Mouse (Mus musculus) midbrain, postnatal 0 days (tissue): ENCODE data around the gene Hist1h3e. TPM values are rescaled to one million over a fixed set of nuclear protein-coding genes. Genes with fewer than 3 reads are reported as not detected.
A peak's percentile ranks its signal among the peaks of the same experiment; 100 is the strongest.

Experiments used
- ATAC-seq: fragments of 200-750 bp; cut with Nextera tagmentation; 2 replicates; pipeline ENCODE4 v1.8.0; 2017; ENCODE audit warnings: moderate number of reproducible peaks, mild to moderate bottlenecking, moderate TSS enrichment, moderate library complexity; ENCODE audit not compliant: low FRiP score
- DNase-seq: peaks from one replicate; pipeline ENCODE4 v3.0.0-alpha.2; 2015; ENCODE audit warnings: low spot score
- H3K27ac ChIP-seq: fragments of 300-500 bp; sonication (generic); 2 replicates; pipeline ENCODE4 v1.5.1; 2014; ENCODE audit warnings: low read depth, mild to moderate bottlenecking, low read length, mixed read lengths
- H3K27me3 ChIP-seq: fragments of 300-500 bp; sonication (generic); 2 replicates; pipeline ENCODE4 v1.6.1; 2014; ENCODE audit warnings: low read length, control low read depth, mixed read lengths; ENCODE audit not compliant: insufficient read depth
- H3K36me3 ChIP-seq: fragments of 300-500 bp; sonication (generic); 2 replicates; pipeline ENCODE4 v1.6.1; 2014; ENCODE audit warnings: low read length, control low read depth, mixed read lengths; ENCODE audit not compliant: insufficient read depth
- H3K4me1 ChIP-seq: fragments of 300-500 bp; sonication (generic); 2 replicates; pipeline ENCODE4 v1.6.1; 2014; ENCODE audit warnings: mild to moderate bottlenecking, control low read depth, antibody characterized with exemption, low read length, mixed read lengths; ENCODE audit not compliant: insufficient read depth
- H3K4me2 ChIP-seq: fragments of 300-500 bp; sonication (generic); 2 replicates; pipeline ENCODE4 v1.6.1; 2014; ENCODE audit warnings: low read depth, mild to moderate bottlenecking, low read length, mixed read lengths; ENCODE audit not compliant: poor library complexity, severe bottlenecking
- H3K4me3 ChIP-seq: fragments of 300-500 bp; sonication (generic); 2 replicates; pipeline ENCODE4 v1.5.1; 2014; ENCODE audit warnings: low read depth, mild to moderate bottlenecking, low read length, moderate library complexity
- H3K9ac ChIP-seq: fragments of 300-500 bp; sonication (generic); replicated peaks from 2 replicates; pipeline ENCODE4 v1.6.1; 2014; ENCODE audit warnings: mild to moderate bottlenecking, low read length, moderate library complexity, mixed read lengths; ENCODE audit not compliant: poor library complexity, severe bottlenecking
- H3K9me3 ChIP-seq: fragments of 300-500 bp; sonication (generic); 2 replicates; pipeline ENCODE4 v1.6.1; 2016; ENCODE audit warnings: low read length, control low read depth
- CTCF ChIP-seq: IDR thresholded peaks from 2 replicates; pipeline ENCODE4 v1.5.1; 2016; ENCODE audit warnings: antibody characterized with exemption, mild to moderate bottlenecking
- WGBS: fragments of 180-500 bp; shearing (Covaris S2); extraction: QIAGEN DNeasy Blood & Tissue Kit; methylation state at CpG from one replicate; pipeline ENCODE4 v1.1.7; 2014; 5-methylcytosine and 5-hydroxymethylcytosine counted together
- polyA plus RNA-seq: library from polyadenylated mRNA; unstranded; fragments of >200 nt; fragmentation: Nextera tagmentation; extraction: Ambion mirVana; gene quantifications from 2 replicates; pipeline ENCODE4 v1.2.1, GENCODE M21; 2015
- total RNA-seq: library from RNA; depleted of rRNA; stranded (reverse); fragments of >200 nt; gene quantifications from 2 replicates; pipeline ENCODE4 v1.2.3, GENCODE M21; 2014

Gene Hist1h3e
- total and polyA plus RNA-seq, 2 experiments from 2014 or later: 1.2 to 384 TPM

DNA sequence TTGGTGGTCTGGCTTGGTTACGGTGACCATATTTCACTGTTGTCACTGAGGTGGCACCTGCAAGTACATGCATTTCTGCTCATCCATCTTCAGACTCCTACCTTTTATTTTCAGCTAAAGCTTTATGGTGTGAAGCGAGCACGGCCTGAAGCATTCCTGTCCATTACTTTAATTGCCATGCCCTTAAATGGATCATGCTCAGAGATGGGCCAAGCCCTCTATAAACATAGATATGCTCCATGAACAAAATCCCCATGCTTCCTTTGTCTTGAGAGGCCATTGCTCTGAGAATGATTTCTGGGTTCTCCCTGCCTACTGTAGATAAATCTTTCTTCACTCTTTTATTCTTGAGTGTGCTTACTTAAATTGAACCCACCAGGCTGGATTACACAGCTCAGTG, 42.3 kb upstream of the Hist1h3e start:
- TF ChIP-seq CTCF: no peak
- Histone ChIP-seq H3K36me3 (no peaks in the 10 kb centered on the region), H3K9ac (no peak overlapping the region), H3K4me2 (no peak overlapping the region), H3K27ac (no peak overlapping the region), H3K9me3 (no peaks in the 10 kb centered on the region), H3K27me3 (no peaks in the 10 kb centered on the region), H3K4me3 (no peak overlapping the region), H3K4me1 (no peaks in the 10 kb centered on the region)
- no peak for DNase-seq
- 92% methylated on average over 3 of the region's 3 CpGs for WGBS
- no peak for ATAC-seq

DNA sequence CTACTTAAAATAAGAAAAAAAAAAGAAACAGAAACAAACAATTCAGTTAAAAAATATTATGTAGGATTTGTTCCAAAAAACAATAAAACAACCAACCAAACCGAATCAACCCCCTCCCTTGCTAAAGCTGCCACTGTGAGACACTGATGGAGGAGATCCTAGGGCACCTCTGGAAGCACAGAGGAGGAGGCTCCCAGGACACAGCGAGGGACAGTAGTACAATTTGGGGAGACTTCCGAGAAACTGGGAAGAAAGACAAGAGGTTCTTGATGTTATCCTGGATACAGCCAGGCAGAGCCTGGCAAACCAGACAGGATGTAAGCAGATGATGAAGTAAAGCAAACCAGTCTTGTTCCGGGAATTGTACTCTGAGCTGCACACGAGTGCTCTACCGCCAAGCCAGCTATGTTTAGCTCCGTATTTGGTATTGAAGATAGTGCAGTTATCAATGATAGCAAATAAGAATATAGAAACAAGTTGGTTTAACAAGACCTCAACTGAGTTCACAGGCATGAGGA, 41.1 kb upstream of the Hist1h3e start:
- H3K9ac ChIP-seq: no peak overlapping the region
- no peaks in the 10 kb centered on the region for H3K9me3 ChIP-seq
- WGBS: 82% methylated on average over 7 of the region's 7 CpGs
- no peak overlapping the region for H3K4me2 ChIP-seq
- no peaks in the 10 kb centered on the region for H3K27me3 ChIP-seq
- DNase-seq (no peak), ATAC-seq (no peak)
- H3K4me1 ChIP-seq: no peaks in the 10 kb centered on the region
- no peak overlapping the region for H3K4me3 ChIP-seq
- TF ChIP-seq CTCF: no peak
- H3K36me3 ChIP-seq: no peaks in the 10 kb centered on the region
- no peak overlapping the region for H3K27ac ChIP-seq

DNA sequence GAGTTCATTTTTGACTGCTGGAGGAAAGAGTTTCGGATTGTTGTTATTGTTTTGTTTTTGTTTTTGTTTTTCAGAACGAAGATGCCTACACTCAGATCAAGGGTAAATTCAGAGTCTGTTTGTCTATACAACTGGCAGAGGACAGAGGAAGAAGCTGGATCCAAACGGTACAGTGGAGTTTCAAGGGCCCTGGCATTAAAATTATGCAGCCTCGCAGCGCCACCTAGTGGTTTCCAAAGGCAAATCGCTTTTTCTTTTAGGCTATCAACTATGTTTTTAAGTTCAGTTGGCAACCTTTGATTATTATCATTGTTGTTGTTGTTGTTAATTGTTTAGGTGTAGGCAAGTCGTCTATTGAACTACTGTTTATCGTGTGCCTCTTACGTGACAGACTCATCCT, 35.8 kb upstream of the Hist1h3e start:
- Histone ChIP-seq H3K4me3 (no peak overlapping the region), H3K4me2 (no peak overlapping the region), H3K27me3 (no peaks in the 10 kb centered on the region), H3K27ac (no peak overlapping the region), H3K4me1 (no peaks in the 10 kb centered on the region), H3K36me3 (no peaks in the 10 kb centered on the region), H3K9me3 (no peaks in the 10 kb centered on the region), H3K9ac (no peak overlapping the region)
- TF ChIP-seq CTCF: peak; percentile 88
- 6% methylated on average over 9 of the region's 9 CpGs for WGBS
- DNase-seq (peak; percentile 79), ATAC-seq (no peak)

DNA sequence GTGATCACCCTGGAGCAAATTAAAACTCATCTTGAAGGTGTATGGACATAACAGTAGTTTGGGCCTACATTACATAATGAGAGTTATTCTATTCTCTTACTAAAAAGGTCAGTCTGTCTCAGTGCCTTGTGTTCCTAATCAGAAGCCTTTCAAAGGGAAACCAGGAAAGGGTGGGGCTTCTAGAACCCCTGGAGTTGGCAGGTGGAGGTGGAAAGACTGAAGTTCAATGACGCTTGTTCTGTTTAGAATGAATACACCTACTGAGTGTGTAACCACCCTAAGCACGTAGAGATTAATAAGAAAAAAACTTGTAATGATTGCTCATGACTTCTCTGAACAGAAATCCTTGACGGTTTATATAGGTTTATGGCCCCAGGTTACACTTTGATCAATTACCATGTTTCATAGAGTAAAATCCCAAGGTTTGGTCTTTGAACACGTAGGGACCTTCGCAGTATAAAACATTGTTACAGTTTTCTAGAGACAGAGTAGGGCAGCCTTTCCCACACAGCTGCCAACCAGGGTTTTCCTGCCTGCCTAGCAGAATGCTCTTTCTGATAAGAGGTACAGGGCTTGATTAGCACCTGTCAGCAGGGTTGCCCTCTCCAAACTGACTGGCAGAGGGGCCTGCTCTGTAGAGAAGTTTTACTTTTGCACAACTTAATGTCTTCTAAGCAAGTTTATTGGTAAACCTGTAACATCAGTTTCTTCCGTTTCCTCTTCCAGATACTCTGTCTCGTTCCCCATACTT, 33.6 kb upstream of the Hist1h3e start:
- Histone ChIP-seq H3K4me2 (no peak overlapping the region), H3K4me3 (no peak overlapping the region), H3K9me3 (no peaks in the 10 kb centered on the region), H3K9ac (no peak overlapping the region), H3K4me1 (no peaks in the 10 kb centered on the region), H3K27me3 (no peaks in the 10 kb centered on the region), H3K27ac (no peak overlapping the region), H3K36me3 (no peaks in the 10 kb centered on the region)
- no peak for DNase-seq
- WGBS: 85% methylated on average over 7 of the region's 7 CpGs
- no peak for TF ChIP-seq CTCF
- ATAC-seq: no peak

DNA sequence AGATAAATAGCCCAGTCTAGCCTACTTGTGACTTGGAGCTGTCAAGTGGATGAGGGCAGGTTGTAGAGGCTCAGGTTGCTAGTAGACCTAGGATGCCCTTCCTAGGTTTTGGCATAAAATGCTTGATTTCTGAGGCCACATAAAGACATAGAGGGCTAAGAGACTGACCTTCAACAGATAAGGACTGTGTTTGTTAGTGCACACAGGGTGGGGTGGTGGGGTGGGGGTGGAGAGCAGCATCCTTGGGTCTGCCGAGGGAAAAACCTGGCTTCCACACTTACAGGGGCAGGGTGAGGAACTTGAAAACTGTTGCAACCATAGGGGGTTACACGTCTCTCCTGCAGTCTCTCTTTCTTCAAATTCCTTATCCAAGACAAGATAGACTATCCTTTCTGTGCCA, 33.0 kb upstream of the Hist1h3e start:
- no peak for TF ChIP-seq CTCF
- DNase-seq (no peak), ATAC-seq (no peak)
- no peaks in the 10 kb centered on the region for H3K27me3 ChIP-seq
- no peak overlapping the region for H3K4me3 ChIP-seq
- no peak overlapping the region for H3K27ac ChIP-seq
- H3K4me2 ChIP-seq: no peak overlapping the region
- H3K9me3 ChIP-seq: no peaks in the 10 kb centered on the region
- no peaks in the 10 kb centered on the region for H3K36me3 ChIP-seq
- 78% methylated on average over 2 of the region's 2 CpGs for WGBS
- no peak overlapping the region for H3K9ac ChIP-seq
- H3K4me1 ChIP-seq: no peaks in the 10 kb centered on the region

DNA sequence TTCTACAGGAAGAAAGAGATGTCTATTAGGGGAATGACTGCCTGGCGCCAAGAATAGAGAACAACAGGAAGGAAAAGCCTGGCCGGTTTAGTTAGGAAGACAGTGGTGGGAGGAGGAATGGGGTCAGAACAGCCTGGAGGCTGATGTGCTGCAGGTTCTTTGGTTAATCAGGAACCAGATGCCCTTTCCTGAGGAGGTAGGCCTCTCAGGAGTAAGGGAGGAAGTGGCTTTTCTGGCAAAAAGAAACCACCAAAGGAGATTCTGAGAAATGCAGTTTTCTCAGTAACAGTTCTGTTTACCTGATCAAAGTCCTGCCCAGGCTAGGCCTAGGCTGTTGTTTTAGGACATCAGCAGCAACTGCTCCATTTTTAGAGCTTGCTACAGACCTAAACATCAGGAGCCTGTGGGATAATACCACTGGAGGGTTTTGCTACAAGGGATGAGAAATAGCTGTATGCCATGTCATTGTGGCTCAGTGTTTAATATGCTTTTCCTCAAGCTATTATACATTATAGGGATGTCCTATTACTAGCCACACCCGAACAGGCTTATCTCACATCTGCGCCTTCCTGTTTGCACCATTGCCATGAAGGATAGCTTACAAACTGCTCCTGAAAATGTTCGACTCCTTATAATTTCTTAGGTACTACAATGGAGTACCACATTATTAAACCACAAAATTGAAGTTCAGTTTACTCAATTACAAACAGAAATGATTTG, 31.0 kb upstream of the Hist1h3e start:
- H3K4me3 ChIP-seq: no peak overlapping the region
- H3K9ac ChIP-seq: no peak overlapping the region
- TF ChIP-seq CTCF: no peak
- DNase-seq (no peak), ATAC-seq (no peak)
- H3K9me3 ChIP-seq: no peaks in the 10 kb centered on the region
- H3K4me2 ChIP-seq: no peak overlapping the region
- no peaks in the 10 kb centered on the region for H3K36me3 ChIP-seq
- H3K4me1 ChIP-seq: no peaks in the 10 kb centered on the region
- H3K27me3 ChIP-seq: no peaks in the 10 kb centered on the region
- 89% methylated on average over 5 of the region's 5 CpGs for WGBS
- no peak overlapping the region for H3K27ac ChIP-seq
